Mouse (Mus musculus) midbrain, embryonic 16.5 days (tissue): ENCODE results near the gene Reck. TPM values are rescaled to one million over a fixed set of nuclear protein-coding genes. Genes with fewer than 3 reads are reported as not detected.
A peak's percentile ranks its signal among the peaks of the same experiment; 100 is the strongest.

Experiments used
- ATAC-seq: fragments of 200-750 bp; cut with Nextera tagmentation; 2 replicates; pipeline ENCODE4 v1.8.0; 2017; ENCODE audit warnings: moderate TSS enrichment
- H3K27ac ChIP-seq: fragments of 300-500 bp; sonication (generic); 2 replicates; pipeline ENCODE4 v1.5.1; 2014; ENCODE audit warnings: mild to moderate bottlenecking, low read length, mixed read lengths
- H3K27me3 ChIP-seq: fragments of 300-500 bp; sonication (generic); 2 replicates; pipeline ENCODE4 v1.6.1; 2014; ENCODE audit warnings: low read depth, low read length, mixed read lengths; ENCODE audit not compliant: control insufficient read depth, insufficient read depth
- H3K36me3 ChIP-seq: fragments of 300-500 bp; sonication (generic); 2 replicates; pipeline ENCODE4 v1.6.1; 2014; ENCODE audit warnings: mild to moderate bottlenecking, low read length, moderate library complexity, mixed read lengths; ENCODE audit not compliant: control insufficient read depth, insufficient read depth
- H3K4me1 ChIP-seq: fragments of 300-500 bp; sonication (generic); 2 replicates; pipeline ENCODE4 v1.6.1; 2014; ENCODE audit warnings: mild to moderate bottlenecking, low read length, mixed read lengths; ENCODE audit not compliant: control insufficient read depth, insufficient read depth
- H3K4me2 ChIP-seq: fragments of 300-500 bp; sonication (generic); 2 replicates; pipeline ENCODE4 v1.6.1; 2014; ENCODE audit warnings: mild to moderate bottlenecking, low read length, mixed read lengths
- H3K4me3 ChIP-seq: fragments of 300-500 bp; sonication (generic); 2 replicates; pipeline ENCODE4 v1.5.1; 2014; ENCODE audit warnings: low read depth, mild to moderate bottlenecking, low read length, moderate library complexity, mixed read lengths
- H3K9ac ChIP-seq: fragments of 300-500 bp; sonication (generic); 2 replicates; pipeline ENCODE4 v1.6.1; 2014; ENCODE audit warnings: low read depth, low read length, mixed read lengths
- H3K9me3 ChIP-seq: fragments of 300-500 bp; sonication (generic); replicated peaks from 2 replicates; pipeline ENCODE4 v1.6.1; 2014; ENCODE audit warnings: mild to moderate bottlenecking, low read length, mixed read lengths; ENCODE audit not compliant: control insufficient read depth, poor library complexity, severe bottlenecking
- WGBS: fragments of 180-500 bp; shearing (Covaris S2); extraction: QIAGEN DNeasy Blood & Tissue Kit; methylation state at CpG from one replicate; pipeline ENCODE4 v1.1.7; 2014; 5-methylcytosine and 5-hydroxymethylcytosine counted together
- polyA plus RNA-seq: library from polyadenylated mRNA; unstranded; fragments of >200 nt; fragmentation: Nextera tagmentation; extraction: Ambion mirVana; gene quantifications from 2 replicates; pipeline ENCODE4 v1.2.1, GENCODE M21; 2015

The Reck gene
- polyA plus RNA-seq, 1 experiment from 2014 or later: 4.4 TPM

DNA sequence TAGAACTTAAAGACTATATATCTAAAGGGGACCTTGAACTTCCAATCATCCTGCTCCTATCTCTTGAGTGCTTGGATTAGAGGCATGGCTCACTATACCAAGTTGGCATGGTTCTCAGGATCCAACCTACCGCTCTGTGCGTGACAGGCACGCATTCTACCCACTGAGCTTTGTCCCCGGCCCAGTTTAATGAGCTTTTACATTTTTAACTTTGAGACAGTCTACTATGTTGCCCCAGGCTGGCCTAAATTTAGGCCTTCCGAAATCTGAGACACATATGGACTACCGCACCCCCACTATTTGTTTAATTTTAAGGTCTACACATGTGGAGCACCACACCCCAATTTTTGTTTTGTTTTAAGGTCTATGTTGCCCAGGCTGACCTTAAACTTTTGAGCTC lies 105.5 kb downstream of the Reck start:
- H3K9me3 ChIP-seq: no peaks in the 10 kb centered on the region
- no peaks in the 10 kb centered on the region for H3K36me3 ChIP-seq
- H3K27ac ChIP-seq: no peak overlapping the region
- H3K4me2 ChIP-seq: no peak overlapping the region
- H3K27me3 ChIP-seq: peaks cover 7% of the 10 kb centered on the region
- ATAC-seq: no peak
- 95% methylated on average over 6 of the region's 6 CpGs for WGBS
- H3K4me1 ChIP-seq: peaks cover 8% of the 10 kb centered on the region; the same call in 1 of the 2 replicates
- H3K4me3 ChIP-seq: no peak overlapping the region
- no peak overlapping the region for H3K9ac ChIP-seq

DNA sequence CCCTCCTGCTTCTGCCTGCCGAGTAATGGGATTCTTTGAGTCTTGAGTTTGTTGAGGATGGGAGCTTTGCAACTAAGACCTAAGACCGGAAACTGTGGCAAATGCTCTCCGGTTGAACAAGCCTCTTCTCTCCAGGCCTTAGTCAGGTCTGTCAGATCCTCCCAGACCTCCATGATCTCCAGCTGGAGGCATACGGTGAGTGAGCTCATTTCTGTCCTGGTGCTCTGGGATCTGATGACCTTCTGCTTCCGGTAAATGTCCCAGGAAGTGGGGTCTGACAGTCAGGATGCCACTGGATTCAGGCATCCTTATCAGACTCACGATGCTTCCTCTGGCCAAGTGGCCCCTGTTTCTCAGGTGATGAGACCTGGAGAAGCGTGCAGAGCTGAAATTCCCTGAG lies 105.9 kb downstream of the Reck start:
- H3K36me3 ChIP-seq: no peaks in the 10 kb centered on the region
- no peak overlapping the region for H3K4me2 ChIP-seq
- no peak overlapping the region for H3K27ac ChIP-seq
- peaks cover 7% of the 10 kb centered on the region for H3K27me3 ChIP-seq
- H3K4me1 ChIP-seq: peaks cover 8% of the 10 kb centered on the region; the same call in 1 of the 2 replicates
- 92% methylated on average over 7 of the region's 7 CpGs for WGBS
- no peaks in the 10 kb centered on the region for H3K9me3 ChIP-seq
- H3K9ac ChIP-seq: no peak overlapping the region
- H3K4me3 ChIP-seq: no peak overlapping the region
- no peak for ATAC-seq

DNA sequence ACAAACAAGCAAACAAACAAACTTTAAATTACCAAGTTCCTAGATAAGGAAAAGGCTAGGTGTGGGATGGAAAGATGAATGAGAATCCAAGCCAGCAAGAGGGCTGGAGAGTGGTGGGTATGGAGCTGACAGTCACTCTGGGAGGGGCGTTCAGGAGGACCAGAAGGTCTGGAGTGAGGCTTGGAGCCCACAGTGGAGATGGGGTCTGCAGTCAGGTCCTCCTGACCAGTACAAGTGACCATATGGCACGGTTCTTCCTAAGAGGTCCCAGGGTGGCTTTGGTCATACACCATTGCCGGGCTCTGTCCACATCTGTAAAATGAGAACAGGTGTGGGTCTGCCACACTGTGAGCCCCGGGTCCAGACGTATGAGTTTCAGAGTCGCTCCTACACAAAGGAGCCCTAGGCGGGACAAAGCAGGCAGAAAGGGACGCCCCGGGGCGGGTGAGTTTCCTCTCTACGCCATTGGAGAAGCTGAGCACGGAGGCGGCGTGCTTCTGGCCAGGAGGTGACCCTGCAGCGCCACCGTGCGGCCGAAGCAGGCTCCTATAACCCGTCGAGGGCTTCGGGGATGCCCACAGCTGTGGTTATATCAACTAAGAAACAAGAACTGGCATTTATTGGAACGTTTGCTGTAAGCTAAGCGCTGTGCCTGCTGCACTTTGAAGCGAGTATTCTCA lies 106.9 kb downstream of the Reck start:
- Histone ChIP-seq H3K9me3 (no peaks in the 10 kb centered on the region), H3K4me3 (peak overlapping the region; percentile 39), H3K36me3 (no peaks in the 10 kb centered on the region), H3K27me3 (peaks cover 7% of the 10 kb centered on the region), H3K27ac (no peak overlapping the region), H3K4me1 (peaks cover 8% of the 10 kb centered on the region; the same call in 1 of the 2 replicates), H3K4me2 (peak overlapping the region; percentile 73), H3K9ac (peak overlapping the region; percentile 66)
- WGBS: 3% methylated on average over 24 of the region's 24 CpGs
- peak; percentile 95 for ATAC-seq

DNA sequence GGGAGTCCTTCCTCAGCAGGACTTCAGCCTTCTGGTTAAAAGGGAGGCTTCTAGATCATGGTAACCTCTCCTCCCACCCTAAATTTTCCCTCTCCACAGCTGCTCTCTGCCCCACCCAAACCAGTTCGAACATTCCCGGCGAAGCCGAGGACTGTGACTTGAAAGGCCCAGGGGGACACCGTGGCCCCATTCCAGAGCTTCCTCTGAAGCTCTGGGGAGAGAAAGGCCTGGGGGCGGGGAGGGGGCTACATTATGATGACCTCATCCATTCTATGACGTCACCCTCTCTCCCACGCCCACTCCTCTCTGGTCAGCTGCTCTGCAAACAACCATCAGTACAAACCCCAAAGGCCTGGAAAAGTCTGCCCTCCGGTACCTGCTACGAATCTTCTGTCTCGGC lies 107.9 kb downstream of the Reck start, which contains the start of gene Ccin:
Ccin (plus strand) TSS at position 303 of the 400 bp plus-strand sequence.
- H3K27ac ChIP-seq: no peak within 1 kb of the TSS
- peak within 1 kb of the TSS; percentile 39 for H3K4me3 ChIP-seq
- WGBS: 85% methylated on average over 11 of the region's 11 CpGs
- no peak for ATAC-seq
- peak within 1 kb of the TSS; percentile 73 for H3K4me2 ChIP-seq
- H3K9ac ChIP-seq: peak within 1 kb of the TSS; percentile 66
- no peaks in the 10 kb centered on the region for H3K36me3 ChIP-seq
- H3K9me3 ChIP-seq: no peaks in the 10 kb centered on the region
- peaks cover 7% of the 10 kb centered on the region for H3K27me3 ChIP-seq
- H3K4me1 ChIP-seq: peaks cover 8% of the 10 kb centered on the region; the same call in 1 of the 2 replicates

DNA sequence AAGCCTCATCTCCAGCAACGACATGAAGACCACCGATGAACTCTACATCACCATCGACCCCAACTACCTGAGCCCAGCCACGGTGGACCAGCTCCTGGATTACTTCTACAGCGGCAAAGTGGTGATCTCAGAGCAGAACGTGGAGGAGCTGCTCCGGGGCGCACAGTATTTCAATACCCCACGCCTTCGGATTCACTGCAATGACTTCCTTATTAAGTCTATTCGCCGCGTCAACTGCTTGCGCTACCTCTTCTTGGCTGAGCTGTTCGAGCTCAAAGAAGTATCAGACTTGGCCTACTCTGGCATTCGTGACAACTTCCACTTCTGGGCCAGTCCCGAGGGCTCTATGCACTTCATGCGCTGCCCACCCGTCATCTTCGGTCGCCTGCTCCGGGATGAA lies 108.4 kb downstream of the Reck start:
- Histone ChIP-seq H3K4me2 (no peak overlapping the region), H3K4me1 (peaks cover 3% of the 10 kb centered on the region; the same call in 1 of the 2 replicates), H3K9ac (no peak overlapping the region), H3K4me3 (no peak overlapping the region), H3K9me3 (no peaks in the 10 kb centered on the region), H3K27me3 (peaks cover 7% of the 10 kb centered on the region), H3K27ac (no peak overlapping the region), H3K36me3 (no peaks in the 10 kb centered on the region)
- WGBS: 95% methylated on average over 22 of the region's 22 CpGs
- no peak for ATAC-seq

DNA sequence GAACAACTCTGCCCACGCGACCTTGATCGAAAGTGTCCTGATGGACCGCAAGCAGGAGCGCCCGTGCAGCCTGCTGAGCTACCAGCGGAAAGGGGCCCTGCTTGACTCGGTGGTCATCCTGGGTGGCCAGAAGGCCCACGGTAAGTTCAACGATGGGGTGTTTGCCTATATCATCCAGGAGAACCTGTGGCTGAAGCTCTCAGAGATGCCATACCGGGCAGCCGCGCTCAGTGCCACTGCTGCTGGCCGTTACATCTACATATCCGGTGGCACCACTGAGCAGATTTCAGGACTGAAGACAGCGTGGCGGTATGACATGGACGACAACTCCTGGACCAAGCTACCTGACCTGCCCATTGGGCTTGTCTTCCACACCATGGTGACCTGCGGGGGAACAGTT lies 109.0 kb downstream of the Reck start:
- no peaks in the 10 kb centered on the region for H3K9me3 ChIP-seq
- no peaks in the 10 kb centered on the region for H3K4me1 ChIP-seq
- H3K27ac ChIP-seq: no peak overlapping the region
- H3K4me2 ChIP-seq: no peak overlapping the region
- WGBS: 93% methylated on average over 19 of the region's 19 CpGs
- no peaks in the 10 kb centered on the region for H3K36me3 ChIP-seq
- ATAC-seq: no peak
- H3K9ac ChIP-seq: no peak overlapping the region
- H3K27me3 ChIP-seq: peaks cover 7% of the 10 kb centered on the region
- H3K4me3 ChIP-seq: no peak overlapping the region

DNA sequence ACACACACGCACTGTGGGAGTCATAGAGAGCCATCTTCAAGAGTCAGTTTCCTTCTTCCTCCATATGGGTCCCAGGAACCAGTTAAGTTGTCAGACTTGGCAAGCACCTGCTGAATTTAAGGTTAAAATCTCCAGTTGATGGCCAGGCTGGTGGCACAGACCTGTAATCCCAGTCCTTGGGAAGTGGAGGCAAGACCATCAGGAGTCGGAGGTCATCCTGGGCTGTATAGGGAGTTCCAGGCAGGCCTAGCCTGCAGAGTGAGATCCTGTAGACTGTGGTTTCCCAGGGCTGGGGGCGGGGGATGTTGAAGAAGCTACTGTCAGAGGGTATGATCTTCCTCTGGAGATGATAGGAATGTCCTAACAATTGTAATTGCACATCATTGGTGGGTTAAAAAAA lies 113.6 kb downstream of the Reck start:
- no peak for ATAC-seq
- 85% methylated on average over 3 of the region's 3 CpGs for whole genome bisulfite sequencing
- no peaks in the 10 kb centered on the region for H3K4me1 ChIP-seq
- H3K27ac ChIP-seq: no peak overlapping the region
- H3K27me3 ChIP-seq: peaks cover 1% of the 10 kb centered on the region
- H3K9ac ChIP-seq: no peak overlapping the region
- H3K4me3 ChIP-seq: no peak overlapping the region
- no peak overlapping the region for H3K4me2 ChIP-seq
- no peaks in the 10 kb centered on the region for H3K9me3 ChIP-seq
- no peaks in the 10 kb centered on the region for H3K36me3 ChIP-seq

DNA sequence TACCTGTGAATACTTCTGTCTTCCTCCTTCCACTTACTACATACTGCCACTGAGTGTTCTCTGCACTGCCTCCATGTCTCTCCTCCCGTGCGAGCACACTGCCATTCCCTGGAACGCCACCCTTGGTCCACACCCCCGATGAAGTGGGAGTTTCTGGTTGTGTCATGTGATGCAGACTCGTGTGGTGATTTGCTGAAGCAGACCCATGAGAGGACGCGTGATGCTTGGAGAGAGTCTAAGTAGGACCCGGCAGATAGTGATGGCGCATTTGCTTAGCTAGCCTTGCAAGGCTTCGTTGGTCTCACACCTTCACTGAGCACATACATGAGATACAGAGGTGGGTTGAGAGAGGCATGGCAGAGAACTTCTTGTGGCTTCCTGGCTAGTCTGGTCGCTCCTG lies 117.7 kb downstream of the Reck start:
- Histone ChIP-seq H3K4me3 (no peak overlapping the region), H3K4me2 (no peak overlapping the region), H3K9ac (no peak overlapping the region), H3K27me3 (no peaks in the 10 kb centered on the region), H3K36me3 (no peaks in the 10 kb centered on the region), H3K9me3 (no peaks in the 10 kb centered on the region), H3K27ac (no peak overlapping the region), H3K4me1 (no peaks in the 10 kb centered on the region)
- ATAC-seq: no peak
- 93% methylated on average over 11 of the region's 11 CpGs for WGBS

DNA sequence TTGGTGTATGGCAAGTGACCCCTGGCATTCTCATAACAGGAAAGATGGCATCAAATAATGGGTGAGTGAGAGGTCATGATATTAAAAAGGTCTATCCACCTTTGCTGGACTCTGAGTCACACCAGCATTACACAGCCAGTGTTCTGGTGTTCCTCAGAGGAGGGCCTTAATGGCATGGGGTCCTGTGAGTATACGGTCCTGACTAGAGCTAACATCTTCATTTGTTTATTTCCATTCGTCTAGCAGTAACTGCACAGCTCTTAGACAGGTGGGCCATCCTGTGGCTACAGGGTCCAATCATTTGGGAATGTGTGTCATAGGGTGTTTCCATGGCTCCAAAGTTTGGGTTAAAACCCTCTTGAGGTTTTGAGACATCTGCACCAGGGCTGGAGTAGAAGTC lies 119.0 kb downstream of the Reck start:
- H3K36me3 ChIP-seq: no peaks in the 10 kb centered on the region
- WGBS: 86% methylated on average over 2 of the region's 2 CpGs
- ATAC-seq: no peak
- H3K27ac ChIP-seq: no peak overlapping the region
- no peaks in the 10 kb centered on the region for H3K9me3 ChIP-seq
- H3K4me1 ChIP-seq: no peaks in the 10 kb centered on the region
- no peak overlapping the region for H3K4me3 ChIP-seq
- H3K4me2 ChIP-seq: no peak overlapping the region
- H3K9ac ChIP-seq: no peak overlapping the region
- no peaks in the 10 kb centered on the region for H3K27me3 ChIP-seq
